18 mouse cellular contexts compared by ENCODE assay signal in genomic region chr2:154755791-154756190, GRCm38 (mm10). TPM values are rescaled to one million over a fixed set of nuclear protein-coding genes. Genes with fewer than 3 reads are reported as not detected.
DNase-seq lines count a peak whose midpoint lies in the region; ATAC-seq and TF ChIP-seq lines count a peak whose summit lies in the region.
"Had no signal": no experiment of that assay in that cellular context is flagged by ENCODE, and none has a peak within 500 bp of the region (broad histone marks: within the 10 kb centered on the region; RNA-seq: fewer than 3 reads in every experiment).

No protein-coding gene starts in this region.

- peak; percentile 17 for DNase-seq in cerebellum, adult 9-10 months
- DNase-seq in cerebellum, postnatal 14 days = no peak
- DNase-seq in liver, embryonic 14.5 days (ENCODE audit: low read depth in 3 of 3, low spot score in 3 of 3) = no peak
- DNase-seq in skeletal muscle tissue, adult 2 months (ENCODE audit: low read depth, low spot score) = peak; percentile 11
- DNase-seq in gastrocnemius, postnatal 4 days (ENCODE audit: low spot score in 2 of 2) = no peak
- no peak for DNase-seq in right cerebral cortex, postnatal 4 days
- DNase-seq: B cell, adult 2 months; kidney, postnatal 36 days; lung, adult 18-20 months; right cerebral cortex, postnatal 14 days had no signal

- ATAC-seq in liver, embryonic 14.5 days (ENCODE audit: insufficient read depth) = no peak
- ATAC-seq in liver, embryonic 12.5 days = no peak
- ATAC-seq: forebrain, embryonic 15.5 days; midbrain, embryonic 13.5 days had no signal

- no peak for TF ChIP-seq EP300 in liver, embryonic 14.5 days (IDR thresholded peaks at IDR 0.05; ENCODE audit: low read depth)

- no peaks in the 10 kb centered on the region for H3K27me3 ChIP-seq in liver, embryonic 14.5 days (ENCODE audit: control insufficient read depth, insufficient read depth, low read length)
- peaks cover 8% of the 10 kb centered on the region; the same call in 1 of the 2 replicates for H3K27me3 ChIP-seq in liver, embryonic 12.5 days (replicated peaks)
- H3K27me3 ChIP-seq: embryonic facial prominence, embryonic 12.5 days; midbrain, embryonic 13.5 days had no signal

- no peak overlapping the region for H3K9ac ChIP-seq in liver, embryonic 14.5 days (replicated peaks)
- H3K9ac ChIP-seq in liver, embryonic 12.5 days = no peak overlapping the region
- H3K9ac ChIP-seq: embryonic facial prominence, embryonic 12.5 days; forebrain, embryonic 15.5 days; hindbrain, embryonic 14.5 days; midbrain, embryonic 13.5 days had no signal

- TF ChIP-seq POLR2A in bone marrow macrophage, adult 2 months (IDR thresholded peaks at IDR 0.05; ENCODE audit: borderline replicate concordance, low read depth, low read length) = no peak

- 47% methylated on average over 6 of the region's 6 CpGs for WGBS in liver, embryonic 14.5 days (ENCODE audit: insufficient replicate concordance)
- 56% methylated on average over 6 of the region's 6 CpGs for WGBS in liver, embryonic 12.5 days (ENCODE audit: insufficient replicate concordance)

- H3K4me3 ChIP-seq in liver, embryonic 14.5 days (ENCODE audit: insufficient read depth in 1 of 2, low read depth in 2 of 2, low read length in 2 of 2) = no peak overlapping the region
- H3K4me3 ChIP-seq in liver, embryonic 12.5 days = no peak overlapping the region
- no peak overlapping the region for H3K4me3 ChIP-seq in bone marrow macrophage, adult 2 months (ENCODE audit: insufficient read depth, low read length)
- H3K4me3 ChIP-seq: embryonic facial prominence, embryonic 12.5 days; forebrain, embryonic 15.5 days; heart, embryonic 10.5 days; midbrain, embryonic 13.5 days had no signal

- peaks cover 0 to 8% of the 10 kb centered on the region in 2 experiments; a peak in 1 of 4 replicates for H3K4me1 ChIP-seq in liver, embryonic 14.5 days (replicated peaks; ENCODE audit: control insufficient read depth in 2 of 2, insufficient read depth in 2 of 2, low read length in 1 of 2)
- H3K4me1 ChIP-seq in liver, embryonic 12.5 days = peaks cover 13% of the 10 kb centered on the region
- peaks cover 5% of the 10 kb centered on the region for H3K4me1 ChIP-seq in bone marrow macrophage, adult 2 months (ENCODE audit: control insufficient read depth, insufficient read depth, low read length)
- H3K4me1 ChIP-seq: embryonic facial prominence, embryonic 12.5 days; forebrain, embryonic 15.5 days; heart, embryonic 10.5 days had no signal

- H3K27ac ChIP-seq in liver, embryonic 14.5 days = no peak overlapping the region
- no peak overlapping the region for H3K27ac ChIP-seq in liver, embryonic 12.5 days
- H3K27ac ChIP-seq in bone marrow macrophage, adult 2 months (ENCODE audit: insufficient read depth, low read depth, low read length) = no peak overlapping the region
- H3K27ac ChIP-seq: embryonic facial prominence, embryonic 12.5 days; forebrain, embryonic 15.5 days; heart, embryonic 10.5 days; hindbrain, embryonic 14.5 days; midbrain, embryonic 13.5 days had no signal

- H3K4me2 ChIP-seq in liver, embryonic 14.5 days (ENCODE audit: low read depth) = no peak overlapping the region
- no peak overlapping the region for H3K4me2 ChIP-seq in liver, embryonic 12.5 days
- H3K4me2 ChIP-seq: embryonic facial prominence, embryonic 12.5 days; forebrain, embryonic 15.5 days; hindbrain, embryonic 14.5 days; midbrain, embryonic 13.5 days had no signal

- no peaks in the 10 kb centered on the region for H3K36me3 ChIP-seq in liver, embryonic 14.5 days (replicated peaks; ENCODE audit: control insufficient read depth, insufficient read depth, low read depth)
- H3K36me3 ChIP-seq in liver, embryonic 12.5 days = no peaks in the 10 kb centered on the region
- H3K36me3 ChIP-seq: embryonic facial prominence, embryonic 12.5 days; forebrain, embryonic 15.5 days; heart, embryonic 10.5 days; midbrain, embryonic 13.5 days had no signal

- no peaks in the 10 kb centered on the region for H3K9me3 ChIP-seq in liver, embryonic 14.5 days (ENCODE audit: control insufficient read depth, low read length)
- no peaks in the 10 kb centered on the region for H3K9me3 ChIP-seq in liver, embryonic 12.5 days (replicated peaks)
- H3K9me3 ChIP-seq: embryonic facial prominence, embryonic 12.5 days; forebrain, embryonic 15.5 days; heart, embryonic 10.5 days; midbrain, embryonic 13.5 days had no signal

- peak; percentile 68 for TF ChIP-seq CTCF in liver, embryonic 14.5 days (IDR thresholded peaks at IDR 0.05; ENCODE audit: low read depth)
- 0 out of 2 replicates have a peak, but pooled peaks have one; percentile 17 for TF ChIP-seq CTCF in bone marrow macrophage, adult 2 months (IDR thresholded peaks at IDR 0.05; ENCODE audit: low read depth, low read length)

RNA-seq across cellular contexts. Expression of gene Gm14214, which starts 14.0 kb away (rescaled TPM):
- polyA plus RNA-seq in liver, embryonic 14.5 days (2012; rRNA removed) = not detected in 2 replicates
- polyA plus RNA-seq in liver, embryonic 14.5 days (2014; fragmentation: Nextera tagmentation; extraction: Ambion mirVana) = not detected in 2 replicates
- not detected in 2 replicates for polyA plus RNA-seq in liver, embryonic 12.5 days (2016; fragmentation: Nextera tagmentation; extraction: Ambion mirVana)
- not detected in 2 replicates for polyA plus RNA-seq in bone marrow macrophage, adult 2 months (2012; ENCODE audit: insufficient read depth, insufficient read length, missing spikeins)
- total RNA-seq in gastrocnemius, postnatal 4 days (2021) = not detected
- total RNA-seq: left cerebral cortex, postnatal 10 days had no signal
- polyA plus RNA-seq: embryonic facial prominence, embryonic 12.5 days; forebrain, embryonic 15.5 days; heart, embryonic 10.5 days; hindbrain, embryonic 14.5 days; midbrain, embryonic 13.5 days had no signal

RNA-seq across cellular contexts. Expression of gene Raly, which starts 35.1 kb away (rescaled TPM):
- 204 and 237 TPM in 2 replicates for polyA plus RNA-seq in liver, embryonic 14.5 days (2012; rRNA removed)
- 35.9 and 37.4 TPM in 2 replicates for polyA plus RNA-seq in liver, embryonic 14.5 days (2014; fragmentation: Nextera tagmentation; extraction: Ambion mirVana)
- polyA plus RNA-seq in liver, embryonic 12.5 days (2016; fragmentation: Nextera tagmentation; extraction: Ambion mirVana) = 29.6 and 37.1 TPM in 2 replicates
- polyA plus RNA-seq in bone marrow macrophage, adult 2 months (2012; ENCODE audit: insufficient read depth, insufficient read length, missing spikeins) = 108 and 129 TPM in 2 replicates
- 100 to 1,000 TPM; 188 to 189 TPM for total RNA-seq in gastrocnemius, postnatal 4 days (2021)

RNA-seq across cellular contexts. Expression of gene a, which starts 35.4 kb away (rescaled TPM):
- 0.25 TPM in 1 of 2 replicates, not detected in the other for polyA plus RNA-seq in liver, embryonic 14.5 days (2012; rRNA removed)
- polyA plus RNA-seq in liver, embryonic 14.5 days (2014; fragmentation: Nextera tagmentation; extraction: Ambion mirVana) = 0.36 TPM in 1 of 2 replicates, not detected in the other
- polyA plus RNA-seq in liver, embryonic 12.5 days (2016; fragmentation: Nextera tagmentation; extraction: Ambion mirVana) = 0.29 and 0.36 TPM in 2 replicates
- not detected in 2 replicates for polyA plus RNA-seq in bone marrow macrophage, adult 2 months (2012; ENCODE audit: insufficient read depth, insufficient read length, missing spikeins)
- not detected for total RNA-seq in gastrocnemius, postnatal 4 days (2021)

Comparison
In these comparisons a context has a peak if more than half of its experiments do, and no peak if none do; other contexts are left out.
1. DNase-seq: peak in cerebellum, adult 9-10 months (single experiment) and skeletal muscle tissue, adult 2 months (single experiment); none in cerebellum, postnatal 14 days (0 of 2), liver, embryonic 14.5 days (0 of 3), gastrocnemius, postnatal 4 days (0 of 2) and right cerebral cortex, postnatal 4 days (single experiment).